Mouse (Mus musculus) hindbrain, postnatal 0 days (tissue): ENCODE data around the gene Upp2. TPM values are rescaled to one million over a fixed set of nuclear protein-coding genes. Genes with fewer than 3 reads are reported as not detected.

ENCODE experiments used
- ATAC-seq: fragments of 200-750 bp; cut with Nextera tagmentation; 2 replicates; pipeline ENCODE4 v1.8.0; 2017; ENCODE audit warnings: mild to moderate bottlenecking, moderate TSS enrichment, moderate library complexity
- DNase-seq: peaks from one replicate; pipeline ENCODE4 v3.0.0-alpha.2; 2015; ENCODE audit warnings: low spot score
- H3K27ac ChIP-seq: fragments of 300-500 bp; sonication (generic); 2 replicates; pipeline ENCODE4 v1.5.1; 2014; ENCODE audit warnings: mild to moderate bottlenecking
- H3K27me3 ChIP-seq: fragments of 300-500 bp; sonication (generic); 2 replicates; pipeline ENCODE4 v1.6.1; 2014; ENCODE audit warnings: low read length, mixed read lengths; ENCODE audit not compliant: insufficient read depth
- H3K36me3 ChIP-seq: fragments of 300-500 bp; sonication (generic); 2 replicates; pipeline ENCODE4 v1.6.1; 2014; ENCODE audit warnings: low read length, mixed read lengths; ENCODE audit not compliant: insufficient read depth
- H3K4me1 ChIP-seq: fragments of 300-500 bp; sonication (generic); 2 replicates; pipeline ENCODE4 v1.6.1; 2014; ENCODE audit warnings: antibody characterized with exemption, low read length, mixed read lengths; ENCODE audit not compliant: insufficient read depth
- H3K4me2 ChIP-seq: fragments of 300-500 bp; sonication (generic); 2 replicates; pipeline ENCODE4 v1.6.1; 2014; ENCODE audit warnings: low read depth, mild to moderate bottlenecking, low read length, moderate library complexity, mixed read lengths
- H3K4me3 ChIP-seq: fragments of 300-500 bp; sonication (generic); 2 replicates; pipeline ENCODE4 v1.5.1; 2014; ENCODE audit warnings: low read length
- H3K9ac ChIP-seq: fragments of 300-500 bp; sonication (generic); replicated peaks from 2 replicates; pipeline ENCODE4 v1.6.1; 2014; ENCODE audit warnings: mild to moderate bottlenecking, low read length, moderate library complexity, mixed read lengths
- H3K9me3 ChIP-seq: fragments of 300-500 bp; sonication (generic); 2 replicates; pipeline ENCODE4 v1.6.1; 2016; ENCODE audit warnings: low read length, mixed read lengths
- CTCF ChIP-seq: IDR thresholded peaks from 2 replicates; pipeline ENCODE4 v1.5.1; 2016; ENCODE audit warnings: antibody characterized with exemption, control low read depth, low read depth
- WGBS: fragments of 180-500 bp; shearing (Covaris S2); extraction: QIAGEN DNeasy Blood & Tissue Kit; methylation state at CpG from one replicate; pipeline ENCODE4 v1.1.7; 2014; 5-methylcytosine and 5-hydroxymethylcytosine counted together
- polyA plus RNA-seq: library from polyadenylated mRNA; unstranded; fragments of >200 nt; fragmentation: Nextera tagmentation; extraction: Ambion mirVana; gene quantifications from 2 replicates; pipeline ENCODE4 v1.2.1, GENCODE M21; 2015
- total RNA-seq: library from RNA; depleted of rRNA; stranded (reverse); fragments of >200 nt; gene quantifications from 2 replicates; pipeline ENCODE4 v1.2.3, GENCODE M21; 2014

Gene Upp2
- total and polyA plus RNA-seq, 2 experiments from 2014 or later, result 6.8 to 11.8 TPM

DNA sequence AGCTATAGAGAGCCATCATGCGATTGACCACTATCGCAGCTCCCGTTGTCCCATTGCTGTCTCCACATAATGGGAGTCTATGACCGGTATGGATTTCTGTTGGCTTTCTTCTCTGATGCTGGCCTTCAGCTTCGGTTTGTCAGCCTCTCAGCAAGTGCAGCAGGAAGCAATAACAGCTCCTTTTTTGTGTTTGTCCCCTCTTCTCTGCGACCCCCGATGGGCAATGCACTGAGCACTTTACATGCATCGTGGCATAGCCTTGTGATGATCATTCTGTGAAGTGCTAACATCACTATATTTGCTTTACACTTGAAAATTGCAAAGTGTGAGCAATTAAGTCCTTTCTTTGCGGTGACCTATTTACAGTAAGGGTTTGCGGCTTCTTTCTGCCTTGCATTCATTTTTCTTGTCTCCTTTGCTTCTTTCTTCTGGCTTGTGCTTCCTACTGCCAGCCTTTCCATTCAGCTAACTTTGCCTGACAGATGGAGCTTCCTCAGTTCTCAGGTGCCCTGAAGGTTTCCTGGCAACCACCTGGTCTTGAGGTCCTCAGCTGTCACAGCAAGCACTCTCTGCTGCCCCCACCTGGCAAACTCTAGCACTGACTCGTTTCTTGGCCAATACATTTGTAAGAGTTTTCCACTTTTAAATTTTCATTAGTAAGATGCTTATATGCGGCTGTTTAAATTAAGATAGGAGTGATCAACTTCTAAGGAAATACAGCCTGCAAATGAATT lies 98.2 kb downstream of the Upp2 start:
- TF ChIP-seq CTCF, result peak; percentile 86
- H3K4me2 ChIP-seq, result no peak overlapping the region
- WGBS, result 72% methylated on average over 12 of the region's 12 CpGs
- H3K9ac ChIP-seq, result no peak overlapping the region
- no peaks in the 10 kb centered on the region for H3K4me1 ChIP-seq
- no peaks in the 10 kb centered on the region for H3K9me3 ChIP-seq
- H3K36me3 ChIP-seq, result no peaks in the 10 kb centered on the region
- H3K4me3 ChIP-seq, result no peak overlapping the region
- H3K27ac ChIP-seq, result 0 out of 2 replicates have a peak overlapping the region, but pooled peaks have one; percentile 11
- no peaks in the 10 kb centered on the region for H3K27me3 ChIP-seq
- peak; percentile 69 for ATAC-seq
- DNase-seq, result peak; percentile 89

- H3K9ac ChIP-seq, result no peak overlapping the region
- DNase-seq, result no peak
- H3K36me3 ChIP-seq, result no peaks in the 10 kb centered on the region
- no peaks in the 10 kb centered on the region for H3K4me1 ChIP-seq
- no peaks in the 10 kb centered on the region for H3K9me3 ChIP-seq
- no peaks in the 10 kb centered on the region for H3K27me3 ChIP-seq
- H3K27ac ChIP-seq, result no peak overlapping the region
- WGBS, result 83% methylated on average over 3 of the region's 3 CpGs
- peak; percentile 53 for ATAC-seq
- H3K4me3 ChIP-seq, result no peak overlapping the region
- no peak overlapping the region for H3K4me2 ChIP-seq
- peak; percentile 8; the same call in 1 of the 2 replicates for TF ChIP-seq CTCF
Observed at GRCm38 (mm10) chr2:58667298-58667697, 100.2 kb downstream of the Upp2 start.

DNA sequence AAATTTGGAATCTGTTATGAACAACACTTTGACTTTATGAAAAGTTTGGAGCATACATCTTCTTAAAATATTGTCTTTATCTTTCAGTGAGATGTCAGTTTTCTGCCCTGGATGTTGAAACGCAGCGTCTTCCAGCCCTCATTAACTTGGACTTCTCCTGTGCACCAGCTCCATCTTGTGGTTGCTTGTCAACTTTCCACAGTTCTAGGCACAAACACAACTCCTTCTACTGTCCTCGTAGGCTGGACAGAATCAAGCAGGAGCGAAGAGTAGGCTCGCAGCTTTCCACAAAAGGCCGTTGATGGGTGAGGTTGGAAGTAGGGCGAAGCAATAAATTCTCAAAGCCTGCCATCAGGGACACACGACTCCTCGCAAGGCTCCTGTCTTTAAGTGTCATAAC lies 100.9 kb downstream of the Upp2 start:
- H3K9me3 ChIP-seq, result no peaks in the 10 kb centered on the region
- H3K9ac ChIP-seq, result no peak overlapping the region
- DNase-seq, result peak; percentile 74
- no peaks in the 10 kb centered on the region for H3K27me3 ChIP-seq
- ATAC-seq, result peak; percentile 25; the same call in 1 of the 2 replicates
- H3K4me1 ChIP-seq, result no peaks in the 10 kb centered on the region
- H3K27ac ChIP-seq, result no peak overlapping the region
- 47% methylated on average over 9 of the region's 9 CpGs for WGBS
- no peak overlapping the region for H3K4me3 ChIP-seq
- peak; percentile 86 for TF ChIP-seq CTCF
- H3K36me3 ChIP-seq, result no peaks in the 10 kb centered on the region
- H3K4me2 ChIP-seq, result 0 out of 2 replicates have a peak overlapping the region, but pooled peaks have one; percentile 16

DNA sequence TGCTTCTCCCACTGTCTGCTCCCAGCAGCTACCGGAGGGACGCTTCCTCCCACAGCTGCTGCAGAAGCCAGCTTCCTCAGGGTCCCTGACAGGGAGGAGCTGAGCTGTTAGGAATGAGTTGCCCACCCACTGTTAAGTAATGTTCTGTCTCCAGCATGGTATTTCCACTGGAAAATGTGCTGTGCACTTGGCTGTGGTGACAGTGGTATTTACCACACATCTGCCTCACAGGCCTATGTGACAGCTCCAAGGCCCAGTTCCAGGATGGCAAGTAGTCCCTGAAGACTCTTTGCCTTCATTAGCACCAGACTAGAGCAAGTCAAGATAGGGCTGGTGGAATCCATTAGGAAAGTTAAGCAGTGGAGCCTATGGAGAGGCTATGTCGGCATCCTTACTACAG lies 102.0 kb downstream of the Upp2 start:
- H3K27ac ChIP-seq, result no peak overlapping the region
- H3K4me1 ChIP-seq, result no peaks in the 10 kb centered on the region
- no peaks in the 10 kb centered on the region for H3K36me3 ChIP-seq
- TF ChIP-seq CTCF, result no peak
- ATAC-seq (peak; percentile 28; the same call in 1 of the 2 replicates), DNase-seq (no peak)
- 76% methylated on average over 3 of the region's 3 CpGs for WGBS
- H3K4me2 ChIP-seq, result no peak overlapping the region
- H3K9ac ChIP-seq, result no peak overlapping the region
- H3K4me3 ChIP-seq, result no peak overlapping the region
- H3K9me3 ChIP-seq, result no peaks in the 10 kb centered on the region
- H3K27me3 ChIP-seq, result no peaks in the 10 kb centered on the region

- Histone ChIP-seq H3K27me3 (no peaks in the 10 kb centered on the region), H3K27ac (no peak overlapping the region), H3K36me3 (no peaks in the 10 kb centered on the region), H3K9me3 (no peaks in the 10 kb centered on the region), H3K9ac (no peak overlapping the region), H3K4me3 (no peak overlapping the region), H3K4me2 (no peak overlapping the region), H3K4me1 (no peaks in the 10 kb centered on the region)
- no peak for TF ChIP-seq CTCF
- ATAC-seq, result no peak
- WGBS, result 89% methylated on average over 2 of the region's 2 CpGs
- no peak for DNase-seq
Observed at GRCm38 (mm10) chr2:58672520-58672919, 105.4 kb downstream of the Upp2 start.

GRCm38 (mm10) chr2:58679968-58680367 lies 112.9 kb downstream of the Upp2 start:
- Histone ChIP-seq H3K4me3 (no peak overlapping the region), H3K27ac (no peak overlapping the region), H3K9me3 (no peaks in the 10 kb centered on the region), H3K4me1 (no peaks in the 10 kb centered on the region), H3K4me2 (no peak overlapping the region), H3K9ac (no peak overlapping the region), H3K27me3 (no peaks in the 10 kb centered on the region), H3K36me3 (no peaks in the 10 kb centered on the region)
- WGBS, result 86% methylated on average over 12 of the region's 12 CpGs
- TF ChIP-seq CTCF, result no peak
- DNase-seq (no peak), ATAC-seq (no peak)

DNA sequence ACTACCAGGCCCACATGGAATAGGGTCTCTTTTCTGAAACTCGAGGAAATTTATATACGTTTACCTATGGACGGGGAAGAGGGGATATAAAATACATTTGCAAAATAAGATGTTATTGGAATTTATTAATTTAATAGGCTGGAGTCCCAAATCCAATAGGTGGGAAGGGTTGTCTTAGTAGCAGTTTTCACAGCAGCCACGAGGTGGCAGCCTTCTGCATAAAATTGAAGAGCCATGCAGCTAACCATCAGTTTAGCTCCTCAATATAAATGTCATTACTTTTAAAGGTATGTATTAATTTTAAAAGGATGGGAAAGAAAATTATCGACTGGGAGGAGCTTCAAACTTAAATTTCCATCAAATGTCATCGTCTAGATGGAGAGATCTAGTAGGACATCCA lies 113.7 kb downstream of the Upp2 start:
- Histone ChIP-seq H3K9ac (no peak overlapping the region), H3K27me3 (no peaks in the 10 kb centered on the region), H3K4me2 (no peak overlapping the region), H3K4me3 (no peak overlapping the region), H3K4me1 (no peaks in the 10 kb centered on the region), H3K27ac (no peak overlapping the region), H3K36me3 (no peaks in the 10 kb centered on the region), H3K9me3 (no peaks in the 10 kb centered on the region)
- ATAC-seq (no peak), DNase-seq (peak; percentile 85)
- WGBS, result 33% methylated on average over 6 of the region's 6 CpGs
- peak; percentile 77 for TF ChIP-seq CTCF
